Mouse (Mus musculus) heart, embryonic 14.5 days (tissue): ENCODE results near the gene Ctnna3. TPM values are rescaled to one million over a fixed set of nuclear protein-coding genes. Genes with fewer than 3 reads are reported as not detected.
A peak's percentile ranks its signal among the peaks of the same experiment; 100 is the strongest.

ENCODE experiments used
- ATAC-seq: fragments of 200-750 bp; cut with Nextera tagmentation; 2 replicates; pipeline ENCODE4 v1.8.0; 2017; ENCODE audit warnings: low read depth, moderate TSS enrichment; ENCODE audit not compliant: insufficient number of reproducible peaks, insufficient read depth, low FRiP score
- H3K27ac ChIP-seq, 2 experiments: fragments of 200-500 bp in 1 of 2; fragments of 300-500 bp in 1 of 2; sonication (generic) in 1 of 2; replicated peaks in 1 of 2; 2 replicates each; pipeline ENCODE4 v1.5.1; 2012 to 2014; ENCODE audit warnings: low read depth in 2 of 2, low read length in 2 of 2, control low read depth in 1 of 2, mild to moderate bottlenecking in 1 of 2, mixed read lengths in 1 of 2; ENCODE audit not compliant: control insufficient read depth in 1 of 2, insufficient read depth in 1 of 2
- H3K27me3 ChIP-seq: fragments of 300-500 bp; sonication (generic); 2 replicates; pipeline ENCODE4 v1.6.1; 2014; ENCODE audit warnings: mild to moderate bottlenecking, low read length, control low read depth; ENCODE audit not compliant: control insufficient read depth, insufficient read depth
- H3K36me3 ChIP-seq: fragments of 300-500 bp; sonication (generic); 2 replicates; pipeline ENCODE4 v1.6.1; 2014; ENCODE audit warnings: mild to moderate bottlenecking, control low read depth, low read length, mixed read lengths; ENCODE audit not compliant: control insufficient read depth, insufficient read depth
- H3K4me1 ChIP-seq, 2 experiments: fragments of 200-500 bp in 1 of 2; fragments of 300-500 bp in 1 of 2; sonication (generic) in 1 of 2; 2 replicates each; pipeline ENCODE4 v1.6.1; 2012 to 2014; ENCODE audit warnings: low read length in 2 of 2, control low read depth in 1 of 2, mixed read lengths in 1 of 2; ENCODE audit not compliant: control insufficient read depth in 2 of 2, insufficient read depth in 2 of 2
- H3K4me2 ChIP-seq: fragments of 300-500 bp; sonication (generic); 2 replicates; pipeline ENCODE4 v1.6.1; 2014; ENCODE audit warnings: mild to moderate bottlenecking, low read length
- H3K4me3 ChIP-seq, 2 experiments: fragments of 200-500 bp in 1 of 2; fragments of 300-500 bp in 1 of 2; sonication (generic) in 1 of 2; 2 replicates each; pipeline ENCODE4 v1.5.1; 2012 to 2014; ENCODE audit warnings: low read length in 2 of 2, mild to moderate bottlenecking in 2 of 2, control low read depth in 1 of 2, low read depth in 1 of 2, moderate library complexity in 1 of 2; ENCODE audit not compliant: control insufficient read depth in 1 of 2, insufficient read depth in 1 of 2
- H3K9ac ChIP-seq: fragments of 300-500 bp; sonication (generic); 2 replicates; pipeline ENCODE4 v1.6.1; 2014; ENCODE audit warnings: mild to moderate bottlenecking, low read length
- H3K9me3 ChIP-seq: fragments of 300-500 bp; sonication (generic); 2 replicates; pipeline ENCODE4 v1.6.1; 2016; ENCODE audit warnings: low read length, control low read depth; ENCODE audit not compliant: control insufficient read depth
- WGBS: fragments of 180-500 bp; shearing (Covaris S2); extraction: QIAGEN DNeasy Blood & Tissue Kit; methylation state at CpG from one replicate; pipeline ENCODE4 v1.1.7; 2014; 5-methylcytosine and 5-hydroxymethylcytosine counted together
- polyA plus RNA-seq: library from polyadenylated mRNA; unstranded; fragments of >200 nt; fragmentation: Nextera tagmentation; extraction: Ambion mirVana; gene quantifications from 2 replicates; pipeline ENCODE4 v1.2.1, GENCODE M21; 2014

Gene Ctnna3
- polyA plus RNA-seq, 1 experiment from 2014 or later, result 29.4 TPM

DNA sequence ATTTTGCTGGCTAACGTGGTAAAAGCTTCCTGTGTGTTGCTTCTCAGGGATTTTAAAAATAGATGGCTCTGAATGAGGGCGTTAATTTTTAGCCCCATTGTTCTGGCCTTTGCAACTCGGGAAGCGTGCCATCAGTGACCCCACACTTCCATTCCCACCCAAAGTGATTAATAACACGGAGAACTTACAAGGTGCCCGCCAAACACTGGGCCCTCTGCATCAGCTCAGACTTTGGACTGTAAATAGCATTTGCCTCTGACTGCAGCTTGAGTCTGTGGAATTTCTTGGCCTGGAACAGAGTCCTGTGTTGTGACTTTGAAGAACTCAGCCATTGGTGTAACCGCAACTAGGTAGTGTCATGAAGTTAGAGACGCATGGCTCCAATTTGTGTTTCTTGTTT lies 521.0 kb downstream of the Ctnna3 start:
- peak overlapping the region; percentile 20 to 68 for H3K27ac ChIP-seq

GRCm38 (mm10) chr10:63951481-63951880 lies 521.6 kb downstream of the Ctnna3 start:
- 40% methylated on average over 1 of the region's 1 CpGs for WGBS

More for the DNA sequence above, 521.0 kb downstream of the Ctnna3 start:
- no peaks in the 10 kb centered on the region for H3K36me3 ChIP-seq
- no peaks in the 10 kb centered on the region for H3K27me3 ChIP-seq
- no peaks in the 10 kb centered on the region for H3K9me3 ChIP-seq
- no peak overlapping the region for H3K4me3 ChIP-seq
- WGBS, result 20% methylated on average over 8 of the region's 8 CpGs
- H3K4me1 ChIP-seq, result peaks cover 7 to 32% of the 10 kb centered on the region in 2 experiments
- no peak for ATAC-seq
- peak overlapping the region; percentile 25 for H3K4me2 ChIP-seq
- H3K9ac ChIP-seq, result 0 out of 2 replicates have a peak overlapping the region, but pooled peaks have one; percentile 21

DNA sequence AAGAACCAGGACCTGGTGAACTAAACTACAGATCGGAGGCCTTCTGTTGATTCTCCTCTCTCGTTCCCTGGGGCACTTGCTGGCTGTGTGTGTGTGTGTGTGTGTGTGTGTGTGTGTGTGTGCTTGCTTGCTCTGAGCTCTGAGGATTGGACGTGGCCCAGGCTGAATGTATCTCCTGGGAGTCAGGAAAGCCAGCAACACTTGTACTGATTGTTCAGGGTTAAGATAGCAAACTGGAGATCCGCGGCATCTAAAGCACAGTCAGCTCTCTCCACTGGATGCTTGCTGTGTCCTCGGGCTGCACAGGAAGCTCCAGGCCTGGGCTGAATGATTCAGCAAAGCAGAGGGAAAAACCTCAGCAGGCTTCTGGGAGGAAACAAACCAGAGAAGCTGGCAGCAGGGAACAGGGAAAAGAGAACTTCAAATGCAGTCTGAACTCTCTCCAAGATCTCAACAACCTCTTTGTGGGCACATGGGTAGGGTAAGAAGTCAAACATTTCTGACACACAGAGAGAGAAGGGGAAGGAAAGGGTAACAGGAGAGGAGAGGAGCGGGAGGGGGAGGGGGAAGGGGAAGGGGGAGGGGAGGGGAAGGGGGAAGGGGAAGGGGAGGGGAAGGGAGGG lies 524.5 kb downstream of the Ctnna3 start:
- Histone ChIP-seq H3K4me3 (no peak overlapping the region), H3K4me2 (no peak overlapping the region), H3K9ac (no peak overlapping the region), H3K27me3 (no peaks in the 10 kb centered on the region), H3K9me3 (no peaks in the 10 kb centered on the region), H3K36me3 (no peaks in the 10 kb centered on the region), H3K4me1 (peaks cover 7 to 32% of the 10 kb centered on the region in 2 experiments), H3K27ac (peak overlapping the region in 1 of 2 experiments; percentile 55; a peak in 2 of 4 replicates)
- 5% methylated on average over 6 of the region's 7 CpGs for WGBS
- ATAC-seq, result peak; percentile 50; the same call in 1 of the 2 replicates

More at GRCm38 (mm10) chr10:63951481-63951880, 521.6 kb downstream of the Ctnna3 start:
- Histone ChIP-seq H3K9ac (no peak overlapping the region), H3K4me1 (peaks cover 7 to 32% of the 10 kb centered on the region in 2 experiments), H3K36me3 (no peaks in the 10 kb centered on the region), H3K4me2 (peak overlapping the region; percentile 25; the same call in 1 of the 2 replicates), H3K4me3 (no peak overlapping the region), H3K27ac (no peak overlapping the region), H3K9me3 (no peaks in the 10 kb centered on the region), H3K27me3 (no peaks in the 10 kb centered on the region)
- ATAC-seq, result no peak

DNA sequence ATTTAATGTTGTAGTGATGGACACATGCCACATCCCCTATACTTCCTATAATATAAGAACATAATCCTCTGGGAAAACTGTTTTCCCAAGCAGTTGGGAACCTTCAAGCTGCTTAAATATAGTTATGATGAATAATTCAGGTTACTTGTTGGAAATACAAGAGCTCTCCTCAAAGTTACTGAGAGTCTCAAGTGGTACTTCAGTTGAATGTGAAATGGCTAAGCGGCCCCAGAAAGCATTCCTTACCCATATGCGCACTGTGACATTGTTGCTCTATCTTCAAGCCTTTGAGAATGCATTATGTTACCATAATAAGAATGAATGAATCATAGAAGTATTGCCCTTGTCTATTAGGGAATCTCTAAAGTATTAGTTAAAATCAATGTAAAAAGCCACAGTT lies 542.4 kb downstream of the Ctnna3 start:
- no peaks in the 10 kb centered on the region for H3K36me3 ChIP-seq
- ATAC-seq, result no peak
- WGBS, result 63% methylated on average over 2 of the region's 2 CpGs
- no peaks in the 10 kb centered on the region for H3K4me1 ChIP-seq
- H3K4me3 ChIP-seq, result no peak overlapping the region
- H3K9me3 ChIP-seq, result no peaks in the 10 kb centered on the region
- H3K9ac ChIP-seq, result no peak overlapping the region
- H3K4me2 ChIP-seq, result no peak overlapping the region
- no peak overlapping the region for H3K27ac ChIP-seq
- no peaks in the 10 kb centered on the region for H3K27me3 ChIP-seq

DNA sequence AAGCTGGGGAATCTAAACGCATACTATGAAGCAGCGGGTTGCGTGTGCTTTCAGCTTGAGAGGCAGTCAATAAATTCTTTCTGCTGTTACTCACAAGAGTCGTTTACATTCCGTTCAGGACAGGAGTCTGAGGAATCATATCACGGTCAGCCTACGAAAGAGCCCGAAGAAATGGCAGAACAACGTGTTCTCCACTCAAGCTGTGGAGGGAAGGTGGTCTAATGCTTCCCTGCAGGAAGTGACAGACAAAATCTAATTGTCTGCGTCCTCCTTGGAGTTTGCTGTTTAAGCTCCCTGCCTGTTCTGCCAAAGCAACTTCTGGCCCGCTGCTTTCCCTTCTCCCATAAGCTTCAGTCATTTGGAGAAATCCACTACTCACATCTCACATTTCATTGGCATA lies 548.2 kb downstream of the Ctnna3 start:
- Histone ChIP-seq H3K27me3 (no peaks in the 10 kb centered on the region), H3K4me1 (peaks cover 7 to 8% of the 10 kb centered on the region in 2 experiments; a peak in 2 of 4 replicates), H3K27ac (peak overlapping the region; percentile 39 to 44; a peak in 1 of 4 replicates), H3K36me3 (no peaks in the 10 kb centered on the region), H3K4me2 (peak overlapping the region; percentile 52), H3K9me3 (no peaks in the 10 kb centered on the region), H3K9ac (0 out of 2 replicates have a peak overlapping the region, but pooled peaks have one; percentile 32), H3K4me3 (peak overlapping the region in 1 of 2 experiments; percentile 7; a peak in 1 of 4 replicates)
- ATAC-seq, result no peak
- WGBS, result 25% methylated on average over 11 of the region's 11 CpGs

DNA sequence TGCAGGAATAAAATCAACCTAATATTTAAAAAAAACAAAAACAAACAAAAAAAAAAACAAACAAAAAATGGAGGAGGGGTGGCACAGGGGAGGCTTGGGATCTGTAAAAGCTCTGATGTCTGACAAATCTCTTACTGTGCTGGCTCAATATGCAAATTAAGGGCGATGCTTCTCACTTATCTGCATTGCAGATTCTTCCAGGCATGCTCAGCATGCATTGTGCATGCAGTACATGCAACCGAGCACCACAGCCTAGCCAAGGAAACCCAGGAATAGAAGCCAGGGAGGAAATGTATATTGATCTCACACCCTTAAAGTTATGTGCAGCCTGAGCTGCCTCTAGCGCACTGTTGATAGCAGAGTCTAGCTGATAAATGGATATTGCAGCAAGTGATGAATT lies 548.6 kb downstream of the Ctnna3 start:
- WGBS, result 21% methylated on average over 3 of the region's 3 CpGs
- Histone ChIP-seq H3K4me2 (peak overlapping the region; percentile 52), H3K9ac (no peak overlapping the region), H3K4me1 (peaks cover 7 to 8% of the 10 kb centered on the region in 2 experiments; a peak in 2 of 4 replicates), H3K27ac (no peak overlapping the region), H3K4me3 (no peak overlapping the region; a peak in 1 of 4 replicates), H3K9me3 (no peaks in the 10 kb centered on the region), H3K27me3 (no peaks in the 10 kb centered on the region), H3K36me3 (no peaks in the 10 kb centered on the region)
- ATAC-seq, result no peak

GRCm38 (mm10) chr10:63978969-63979368 lies 549.1 kb downstream of the Ctnna3 start:
- H3K9ac ChIP-seq, result no peak overlapping the region
- H3K27me3 ChIP-seq, result no peaks in the 10 kb centered on the region
- H3K4me1 ChIP-seq, result peaks cover 7 to 8% of the 10 kb centered on the region in 2 experiments; a peak in 2 of 4 replicates
- no peak overlapping the region for H3K4me3 ChIP-seq
- ATAC-seq, result no peak
- H3K4me2 ChIP-seq, result no peak overlapping the region
- 67% methylated on average over 5 of the region's 5 CpGs for WGBS
- no peaks in the 10 kb centered on the region for H3K9me3 ChIP-seq
- H3K36me3 ChIP-seq, result no peaks in the 10 kb centered on the region
- H3K27ac ChIP-seq, result no peak overlapping the region
